Mouse (Mus musculus): ENCODE measurements around the gene Zyx. TPM values are rescaled to one million over a fixed set of nuclear protein-coding genes. Genes with fewer than 3 reads are reported as not detected.

The Zyx gene
- polyA plus RNA-seq (2015; fragmentation: Nextera tagmentation; extraction: Ambion mirVana), result 52.4 and 69.7 TPM in 2 replicates

DNA sequence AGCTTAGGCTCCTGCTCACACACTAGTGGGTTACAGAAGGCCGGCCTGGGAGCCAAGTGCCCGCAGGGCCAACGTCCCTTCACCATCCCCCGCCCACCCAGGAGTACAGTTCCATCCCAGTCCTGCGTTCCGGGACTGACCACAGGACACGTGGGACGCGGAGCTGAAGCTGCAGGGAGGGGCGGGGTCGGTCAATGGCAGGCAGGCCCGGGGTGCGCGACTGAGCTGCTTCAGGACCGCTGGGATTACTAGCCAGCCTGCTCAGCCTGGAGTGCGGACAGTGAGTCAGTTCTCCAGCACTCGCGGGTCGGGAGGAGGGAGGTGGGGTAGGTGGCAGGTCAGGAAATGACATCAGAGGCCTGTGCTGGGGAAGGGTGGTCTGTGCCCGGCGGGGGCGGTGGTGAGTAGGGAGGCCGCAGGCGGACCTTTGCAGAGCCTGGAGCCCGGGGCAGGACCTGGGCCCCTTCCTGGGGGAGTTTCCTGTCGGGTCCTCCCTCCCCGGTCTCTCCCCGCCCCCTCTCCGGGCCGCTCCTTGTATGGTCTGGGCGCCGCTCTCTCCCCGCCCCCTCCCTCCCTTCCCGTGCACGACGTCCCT, at the start of gene Zyx:
Zyx (plus strand) TSS at position 205 of the 595 bp plus-strand sequence.
- Histone ChIP-seq H3K9ac (ENCODE audit: low read depth, low read length) (peak within 1 kb of the TSS; percentile 94), H3K4me2 (ENCODE audit: low read length) (peak within 1 kb of the TSS; percentile 88), H3K4me1 (ENCODE audit: control insufficient read depth, insufficient read depth, low read depth, low read length) (peaks cover 22% of the 10 kb centered on the region), H3K27me3 (replicated peaks; ENCODE audit: control insufficient read depth, insufficient read depth, low read length) (no peaks in the 10 kb centered on the region), H3K36me3 (ENCODE audit: control insufficient read depth, insufficient read depth, low read length) (0 out of 2 replicates have a peak, but pooled peaks cover 2% of the 10 kb centered on the region), H3K27ac (ENCODE audit: low read depth, low read length) (peak within 1 kb of the TSS; percentile 84), H3K9me3 (ENCODE audit: control insufficient read depth, low read length) (no peaks in the 10 kb centered on the region), H3K4me3 (ENCODE audit: low read length) (peak within 1 kb of the TSS; percentile 91)
- ATAC-seq, result peak; percentile 94
- under 1% methylated on average over 22 of the region's 36 CpGs for WGBS

DNA sequence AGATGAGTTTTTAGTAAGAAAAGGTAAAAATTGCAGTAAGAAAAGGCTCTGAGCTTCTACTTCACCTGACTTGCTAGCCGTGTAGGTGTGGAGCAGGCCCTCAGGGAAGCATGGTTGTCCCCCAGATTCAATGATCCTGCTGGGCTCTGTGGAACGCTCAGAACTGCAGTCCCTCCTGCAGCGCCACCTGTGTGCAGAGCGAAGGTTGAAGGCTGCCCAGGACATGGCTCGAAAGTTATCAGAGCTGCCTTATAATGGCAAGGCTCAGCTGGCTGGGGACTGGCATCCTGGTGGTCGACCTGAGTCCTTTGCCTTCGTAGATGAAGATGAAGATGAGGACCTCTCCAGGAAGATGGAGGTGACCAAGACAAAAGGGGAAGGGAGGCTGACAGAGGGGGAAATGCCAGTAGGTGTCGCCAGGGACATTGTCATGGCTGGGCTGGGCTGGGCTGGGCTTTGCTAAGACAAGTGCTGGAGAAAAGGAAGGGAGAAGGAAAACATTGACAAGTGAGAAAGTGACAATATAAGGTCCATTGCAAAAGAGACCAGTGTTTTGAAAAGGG, 39.5 kb upstream of the Zyx start:
- ATAC-seq, result no peak
- Histone ChIP-seq H3K36me3 (ENCODE audit: control insufficient read depth, insufficient read depth, low read length) (peaks cover 12% of the 10 kb centered on the region), H3K4me1 (ENCODE audit: control insufficient read depth, insufficient read depth, low read depth, low read length) (no peaks in the 10 kb centered on the region), H3K27me3 (replicated peaks; ENCODE audit: control insufficient read depth, insufficient read depth, low read length) (no peaks in the 10 kb centered on the region), H3K9ac (ENCODE audit: low read depth, low read length) (no peak overlapping the region), H3K4me2 (ENCODE audit: low read length) (no peak overlapping the region), H3K9me3 (ENCODE audit: control insufficient read depth, low read length) (no peaks in the 10 kb centered on the region), H3K4me3 (ENCODE audit: low read length) (no peak overlapping the region), H3K27ac (ENCODE audit: low read depth, low read length) (no peak overlapping the region)
- 47% methylated on average over 8 of the region's 8 CpGs for WGBS

DNA sequence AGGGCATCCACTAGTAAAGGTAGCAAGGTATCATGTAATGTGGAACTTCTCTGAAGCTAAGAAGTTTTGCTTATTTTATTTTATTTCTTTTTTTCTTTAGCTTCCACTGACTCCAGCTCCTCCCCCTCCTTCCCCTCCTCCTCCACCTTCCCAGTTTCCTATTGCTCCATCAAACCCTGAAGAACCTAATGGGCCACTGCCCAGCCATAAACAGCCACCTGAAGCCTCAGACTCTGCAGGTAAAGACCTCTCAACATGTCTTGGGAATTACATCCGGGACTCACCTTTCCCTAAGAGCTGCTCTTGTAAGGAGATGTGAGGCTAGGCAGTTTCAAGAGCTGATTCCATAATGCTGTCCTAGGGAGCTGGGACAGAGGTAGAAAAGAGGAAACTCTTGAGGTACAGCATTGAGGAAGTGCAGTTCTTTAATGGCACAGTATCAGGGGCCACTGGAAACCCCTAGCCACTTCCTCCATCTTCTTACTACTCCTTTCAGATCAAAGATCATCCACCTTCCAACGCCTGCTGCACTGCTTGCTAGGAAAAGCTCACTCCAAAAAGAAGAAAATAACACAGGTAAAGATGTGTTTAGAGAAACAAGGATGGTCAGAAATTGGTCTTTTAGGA, 38.9 kb upstream of the Zyx start:
- no peak overlapping the region for H3K4me2 ChIP-seq (ENCODE audit: low read length)
- no peak overlapping the region for H3K9ac ChIP-seq (ENCODE audit: low read depth, low read length)
- no peak overlapping the region for H3K27ac ChIP-seq (ENCODE audit: low read depth, low read length)
- peaks cover 12% of the 10 kb centered on the region for H3K36me3 ChIP-seq (ENCODE audit: control insufficient read depth, insufficient read depth, low read length)
- no peaks in the 10 kb centered on the region for H3K4me1 ChIP-seq (ENCODE audit: control insufficient read depth, insufficient read depth, low read depth, low read length)
- H3K27me3 ChIP-seq (replicated peaks; ENCODE audit: control insufficient read depth, insufficient read depth, low read length), result no peaks in the 10 kb centered on the region
- no peaks in the 10 kb centered on the region for H3K9me3 ChIP-seq (ENCODE audit: control insufficient read depth, low read length)
- no peak overlapping the region for H3K4me3 ChIP-seq (ENCODE audit: low read length)
- WGBS, result 91% methylated on average over 2 of the region's 2 CpGs
- ATAC-seq, result no peak

DNA sequence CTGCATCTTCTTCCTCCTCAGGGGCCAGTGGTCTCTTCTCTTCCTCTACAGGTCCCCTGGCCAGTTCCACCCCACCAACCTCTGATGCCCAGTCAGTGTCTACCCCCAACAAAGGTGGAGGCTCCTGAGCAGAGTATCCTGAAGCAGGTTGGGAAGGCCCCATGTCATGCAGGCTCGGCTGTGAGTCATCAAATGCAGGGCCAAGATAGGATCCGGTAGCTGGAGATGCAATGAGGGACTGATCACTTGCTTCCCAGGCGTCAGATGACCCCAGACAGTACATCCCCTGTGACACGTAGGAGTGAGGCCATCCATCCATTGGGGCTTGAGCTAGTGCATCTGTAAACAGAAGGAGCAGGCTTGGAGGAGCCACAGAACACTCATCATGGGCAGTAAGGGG, 31.1 kb upstream of the Zyx start:
- H3K36me3 ChIP-seq (ENCODE audit: control insufficient read depth, insufficient read depth, low read length), result peaks cover 8% of the 10 kb centered on the region
- no peaks in the 10 kb centered on the region for H3K9me3 ChIP-seq (ENCODE audit: control insufficient read depth, low read length)

DNA sequence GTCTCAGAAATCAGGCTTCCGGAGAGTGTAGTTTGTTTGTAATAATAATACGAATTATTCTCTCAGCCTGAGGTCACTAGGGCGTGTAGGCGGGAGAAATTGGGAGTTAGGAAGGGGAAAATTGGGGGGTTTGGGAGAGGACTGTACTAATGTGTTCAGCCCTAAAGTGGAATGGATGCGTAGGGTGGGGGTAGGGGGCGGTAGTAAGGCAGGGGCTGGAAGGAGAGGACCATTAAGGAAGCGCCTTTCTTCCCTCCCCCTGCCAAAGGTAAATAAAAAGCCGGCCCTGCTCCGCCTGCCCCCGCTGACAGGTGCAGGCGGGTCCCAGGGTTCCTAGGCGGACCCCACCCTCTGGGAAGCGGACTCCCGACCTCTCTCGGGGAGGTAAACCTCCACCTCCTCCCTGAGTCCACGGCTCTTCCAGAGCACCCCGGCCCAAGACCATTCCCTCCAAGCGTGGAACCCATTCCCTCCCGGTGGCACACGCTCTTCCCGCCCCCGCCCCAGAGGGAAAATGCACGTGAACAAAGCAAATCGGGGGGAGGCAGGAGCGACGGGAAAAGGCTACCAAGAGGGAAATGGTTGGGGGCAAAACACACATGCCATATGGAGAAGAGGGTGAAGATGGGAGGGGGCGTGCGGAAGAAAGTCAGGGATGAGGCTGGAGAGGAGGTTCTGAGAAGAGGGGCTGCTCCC, 25.9 kb upstream of the Zyx start:
- H3K27me3 ChIP-seq (replicated peaks; ENCODE audit: control insufficient read depth, insufficient read depth, low read length), result no peaks in the 10 kb centered on the region
- no peaks in the 10 kb centered on the region for H3K9me3 ChIP-seq (ENCODE audit: control insufficient read depth, low read length)
- ATAC-seq, result peak; percentile 46
- peak overlapping the region; percentile 75 for H3K4me3 ChIP-seq (ENCODE audit: low read length)
- peaks cover 14% of the 10 kb centered on the region for H3K4me1 ChIP-seq (ENCODE audit: control insufficient read depth, insufficient read depth, low read depth, low read length)
- peak overlapping the region; percentile 90 for H3K27ac ChIP-seq (ENCODE audit: low read depth, low read length)
- H3K4me2 ChIP-seq (ENCODE audit: low read length), result peak overlapping the region; percentile 67
- WGBS, result under 1% methylated on average over 24 of the region's 28 CpGs
- H3K9ac ChIP-seq (ENCODE audit: low read depth, low read length), result peak overlapping the region; percentile 90
- peaks cover 3% of the 10 kb centered on the region for H3K36me3 ChIP-seq (ENCODE audit: control insufficient read depth, insufficient read depth, low read length)

More for the DNA sequence above, 31.1 kb upstream of the Zyx start:
- no peak for ATAC-seq
- no peaks in the 10 kb centered on the region for H3K27me3 ChIP-seq (replicated peaks; ENCODE audit: control insufficient read depth, insufficient read depth, low read length)
- 91% methylated on average over 4 of the region's 4 CpGs for WGBS
- H3K4me1 ChIP-seq (ENCODE audit: control insufficient read depth, insufficient read depth, low read depth, low read length), result peaks cover 11% of the 10 kb centered on the region
- no peak overlapping the region for H3K27ac ChIP-seq (ENCODE audit: low read depth, low read length)
- no peak overlapping the region for H3K4me2 ChIP-seq (ENCODE audit: low read length)
- no peak overlapping the region for H3K4me3 ChIP-seq (ENCODE audit: low read length)
- no peak overlapping the region for H3K9ac ChIP-seq (ENCODE audit: low read depth, low read length)

DNA sequence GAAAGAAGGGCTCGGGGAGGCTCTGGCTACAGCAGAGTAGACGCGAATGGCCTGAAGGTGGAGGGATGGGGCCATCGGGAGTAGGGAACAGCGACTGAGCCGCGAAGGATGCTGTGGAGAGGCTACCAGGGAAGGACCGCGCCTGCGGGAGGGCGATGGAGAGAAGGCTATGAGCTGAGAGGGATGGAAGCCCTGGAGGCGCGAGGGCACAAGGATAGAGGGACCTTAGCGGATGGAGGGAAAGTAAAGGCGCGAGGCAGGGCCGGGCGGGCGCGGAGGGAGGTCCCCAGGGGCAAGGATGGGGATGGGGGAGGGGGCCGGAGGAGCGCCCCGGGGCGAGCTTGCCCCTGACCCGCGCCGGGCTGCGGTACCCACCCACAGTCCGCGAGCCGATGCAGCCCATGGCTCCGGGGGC, 25.4 kb upstream of the Zyx start:
- H3K9ac ChIP-seq (ENCODE audit: low read depth, low read length), result peak overlapping the region; percentile 90
- peaks cover 14% of the 10 kb centered on the region for H3K4me1 ChIP-seq (ENCODE audit: control insufficient read depth, insufficient read depth, low read depth, low read length)
- no peaks in the 10 kb centered on the region for H3K9me3 ChIP-seq (ENCODE audit: control insufficient read depth, low read length)
- whole genome bisulfite sequencing, result 0% methylated on average over 28 of the region's 32 CpGs
- H3K27me3 ChIP-seq (replicated peaks; ENCODE audit: control insufficient read depth, insufficient read depth, low read length), result no peaks in the 10 kb centered on the region
- H3K4me2 ChIP-seq (ENCODE audit: low read length), result peak overlapping the region; percentile 67
- no peaks in the 10 kb centered on the region; the same call in 1 of the 2 replicates for H3K36me3 ChIP-seq (ENCODE audit: control insufficient read depth, insufficient read depth, low read length)
- peak overlapping the region; percentile 90 for H3K27ac ChIP-seq (ENCODE audit: low read depth, low read length)
- peak; percentile 67 for ATAC-seq
- peak overlapping the region; percentile 75 for H3K4me3 ChIP-seq (ENCODE audit: low read length)

DNA sequence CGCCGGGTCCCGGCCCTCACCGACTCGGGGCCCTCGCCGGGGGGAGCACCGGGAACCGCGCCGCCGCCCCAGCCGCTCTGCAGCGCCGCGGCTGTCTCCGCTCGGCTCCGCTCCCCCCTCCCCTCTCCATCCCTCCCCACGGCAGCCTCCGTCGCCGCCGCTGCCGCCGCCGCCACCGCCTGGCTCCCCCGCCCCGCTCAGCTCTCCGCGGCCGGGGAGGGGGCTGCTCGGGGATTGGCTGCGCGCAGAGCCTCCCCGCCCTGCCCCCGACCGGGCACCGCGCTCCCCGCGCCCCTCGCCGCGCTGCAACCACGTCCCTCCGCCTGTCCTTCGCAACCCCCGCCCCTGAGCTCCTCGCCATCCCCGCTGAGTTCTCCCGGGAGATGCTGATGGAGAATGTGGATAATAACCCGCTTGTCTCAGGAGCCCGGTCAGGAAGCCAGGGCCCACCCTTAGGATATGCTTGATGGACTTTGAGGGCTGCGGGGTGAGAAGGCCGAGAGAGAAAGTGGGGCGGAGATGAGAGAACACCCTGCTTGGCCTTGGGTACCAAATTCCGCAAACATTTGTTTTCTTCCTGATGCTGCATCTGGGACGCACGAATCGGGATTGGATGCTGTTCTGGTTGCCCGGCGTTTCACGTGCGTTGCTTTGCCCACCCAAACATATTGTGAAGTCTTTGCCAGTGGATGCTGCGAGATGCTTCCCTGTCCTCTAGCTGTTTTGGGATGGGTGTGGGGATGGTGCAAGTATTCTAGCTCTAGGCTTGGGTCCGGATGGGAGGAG, 24.8 kb upstream of the Zyx start, which contains the start of gene Fam131b:
Fam131b (minus strand) TSS at position 162 of the 786 bp plus-strand sequence.
- ATAC-seq, result peak; percentile 90

DNA sequence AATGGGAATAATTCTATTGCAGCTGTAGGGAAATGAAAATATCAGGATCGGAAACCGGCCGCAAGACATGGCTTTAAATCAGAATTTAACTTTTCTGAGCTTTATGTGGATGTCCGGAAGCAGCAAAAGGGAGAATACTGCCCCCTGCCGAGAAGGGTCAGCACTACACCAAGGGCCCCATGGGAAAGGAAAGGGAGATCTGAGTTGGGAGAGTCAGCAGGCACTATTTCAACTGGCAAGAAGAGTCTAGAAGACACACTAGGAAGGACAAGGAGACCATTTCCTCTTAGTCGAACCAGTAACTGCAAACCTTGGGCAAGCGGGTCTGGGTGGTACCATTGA, 24.2 kb upstream of the Zyx start:
- 0 out of 2 replicates have a peak, but pooled peaks have one; percentile 13 for ATAC-seq
- Histone ChIP-seq H3K4me3 (ENCODE audit: low read length) (peak overlapping the region; percentile 75), H3K4me2 (ENCODE audit: low read length) (peak overlapping the region; percentile 67), H3K9me3 (ENCODE audit: control insufficient read depth, low read length) (no peaks in the 10 kb centered on the region), H3K4me1 (ENCODE audit: control insufficient read depth, insufficient read depth, low read depth, low read length) (peaks cover 14% of the 10 kb centered on the region), H3K36me3 (ENCODE audit: control insufficient read depth, insufficient read depth, low read length) (no peaks in the 10 kb centered on the region), H3K27me3 (replicated peaks; ENCODE audit: control insufficient read depth, insufficient read depth, low read length) (no peaks in the 10 kb centered on the region), H3K27ac (ENCODE audit: low read depth, low read length) (peak overlapping the region; percentile 90), H3K9ac (ENCODE audit: low read depth, low read length) (peak overlapping the region; percentile 90; the same call in 1 of the 2 replicates)
- whole genome bisulfite sequencing, result 0% methylated on average over 7 of the region's 7 CpGs

More for the DNA sequence above, 24.8 kb upstream of the Zyx start, which contains the start of gene Fam131b:
- WGBS, result under 1% methylated on average over 33 of the region's 68 CpGs
- peaks cover 14% of the 10 kb centered on the region for H3K4me1 ChIP-seq (ENCODE audit: control insufficient read depth, insufficient read depth, low read depth, low read length)
- peak within 1 kb of the TSS; percentile 75 for H3K4me3 ChIP-seq (ENCODE audit: low read length)
- peak within 1 kb of the TSS; percentile 67 for H3K4me2 ChIP-seq (ENCODE audit: low read length)
- H3K9ac ChIP-seq (ENCODE audit: low read depth, low read length), result peak within 1 kb of the TSS; percentile 90
- peak within 1 kb of the TSS; percentile 90 for H3K27ac ChIP-seq (ENCODE audit: low read depth, low read length)
- no peaks in the 10 kb centered on the region for H3K27me3 ChIP-seq (replicated peaks; ENCODE audit: control insufficient read depth, insufficient read depth, low read length)
- no peaks in the 10 kb centered on the region for H3K36me3 ChIP-seq (ENCODE audit: control insufficient read depth, insufficient read depth, low read length)
- no peaks in the 10 kb centered on the region for H3K9me3 ChIP-seq (ENCODE audit: control insufficient read depth, low read length)
